Mouse (Mus musculus) MEL (cell line): ENCODE results near the gene Slc39a11. TPM values are rescaled to one million over a fixed set of nuclear protein-coding genes. Genes with fewer than 3 reads are reported as not detected.

Experiments used
- DNase-seq: peaks from one replicate; pipeline ENCODE4 v3.0.0; 2011; ENCODE audit warnings: low read depth, low spot score
- H3K27ac ChIP-seq: 2 replicates; pipeline ENCODE4 v1.5.1; 2012; ENCODE audit warnings: low read depth, mild to moderate bottlenecking, control low read depth, low read length, moderate library complexity; ENCODE audit not compliant: control insufficient read depth
- H3K27me3 ChIP-seq, 2 experiments: fragments of 150-350 bp in 1 of 2; sonication (generic) in 1 of 2; 2 replicates each; pipeline ENCODE4 v1.6.1; 2012; ENCODE audit warnings: low read length in 2 of 2, mild to moderate bottlenecking in 2 of 2, improper control_type of control experiment in 1 of 2, moderate library complexity in 1 of 2; ENCODE audit not compliant: insufficient read depth in 2 of 2, control insufficient read depth in 1 of 2
- H3K36me3 ChIP-seq, 2 experiments: 2 replicates each; pipeline ENCODE4 v1.6.1; 2012 to 2014; ENCODE audit warnings: low read length in 2 of 2, improper control_type of control experiment in 1 of 2, inconsistent platforms in 1 of 2, mild to moderate bottlenecking in 1 of 2; ENCODE audit not compliant: insufficient read depth in 2 of 2, control insufficient read depth in 1 of 2
- H3K4me1 ChIP-seq, 2 experiments: fragments of 150-350 bp in 1 of 2; sonication (generic) in 1 of 2; 2 replicates each; pipeline ENCODE4 v1.6.1; 2012; ENCODE audit warnings: low read length in 2 of 2, improper control_type of control experiment in 1 of 2, mild to moderate bottlenecking in 1 of 2; ENCODE audit not compliant: insufficient read depth in 2 of 2, control insufficient read depth in 1 of 2
- H3K4me3 ChIP-seq, 2 experiments: fragments of 150-350 bp in 1 of 2; sonication (generic) in 1 of 2; 2 replicates each; pipeline ENCODE4 v1.5.1; 2012; ENCODE audit warnings: low read depth in 2 of 2, low read length in 2 of 2, mild to moderate bottlenecking in 2 of 2, moderate library complexity in 2 of 2, control low read depth in 1 of 2, improper control_type of control experiment in 1 of 2; ENCODE audit not compliant: control insufficient read depth in 1 of 2, insufficient read depth in 1 of 2
- H3K79me2 ChIP-seq: 2 replicates; pipeline ENCODE4 v1.6.1; 2012; ENCODE audit warnings: mild to moderate bottlenecking, low read length, moderate library complexity; ENCODE audit not compliant: control insufficient read depth, poor library complexity, insufficient read depth
- H3K9ac ChIP-seq: 2 replicates; pipeline ENCODE4 v1.6.1; 2012; ENCODE audit warnings: low read depth, mild to moderate bottlenecking, control low read depth, low read length, moderate library complexity; ENCODE audit not compliant: control insufficient read depth, poor library complexity, severe bottlenecking
- H3K9me3 ChIP-seq: fragments of 150-350 bp; sonication (generic); replicated peaks from 2 replicates; pipeline ENCODE4 v1.6.1; 2012; ENCODE audit warnings: mild to moderate bottlenecking, low read length, improper control_type of control experiment, moderate library complexity; ENCODE audit not compliant: insufficient read depth
- CHD1 ChIP-seq: IDR thresholded peaks from 2 replicates; pipeline ENCODE4 v1.6.1; 2012; ENCODE audit warnings: low read depth, mild to moderate bottlenecking, inconsistent platforms, low read length, improper control_type of control experiment
- E2F4 ChIP-seq: IDR thresholded peaks from 2 replicates; pipeline ENCODE4 v1.6.1; 2011; ENCODE audit warnings: low read depth, low read length, improper control_type of control experiment, borderline replicate concordance
- ELF1 ChIP-seq: IDR thresholded peaks from 2 replicates; pipeline ENCODE4 v1.6.1; 2014; ENCODE audit warnings: low read depth, mild to moderate bottlenecking, inconsistent platforms, low read length, improper control_type of control experiment, moderate library complexity
- EP300 ChIP-seq, 2 experiments: IDR thresholded peaks; 2 replicates each; pipeline ENCODE4 v1.6.1; 2011; ENCODE audit warnings: improper control_type of control experiment in 2 of 2, low read length in 2 of 2, low read depth in 1 of 2, mild to moderate bottlenecking in 1 of 2
- GATA1 ChIP-seq: IDR thresholded peaks from 2 replicates; pipeline ENCODE4 v1.6.1; 2011; ENCODE audit warnings: low read depth, low read length, improper control_type of control experiment
- MEF2A ChIP-seq: IDR thresholded peaks from 2 replicates; pipeline ENCODE4 v1.6.1; 2014; ENCODE audit warnings: low read depth, mild to moderate bottlenecking, inconsistent platforms, low read length, improper control_type of control experiment; ENCODE audit not compliant: poor library complexity, insufficient replicate concordance, severe bottlenecking; ENCODE audit errors: extremely low read depth
- MYB ChIP-seq: IDR thresholded peaks from 2 replicates; pipeline ENCODE4 v1.6.1; 2011; ENCODE audit warnings: mild to moderate bottlenecking, low read depth, low read length, improper control_type of control experiment
- NRF1 ChIP-seq: IDR thresholded peaks from 2 replicates; pipeline ENCODE4 v1.6.1; 2014; ENCODE audit warnings: low read depth, mild to moderate bottlenecking, inconsistent platforms, low read length, improper control_type of control experiment, moderate library complexity; ENCODE audit not compliant: poor library complexity, insufficient read depth, severe bottlenecking
- POLR2A ChIP-seq, 2 experiments: IDR thresholded peaks; 2 replicates each; pipeline ENCODE4 v1.6.1; 2011 to 2012; ENCODE audit warnings: low read length in 2 of 2, mild to moderate bottlenecking in 2 of 2, control low read depth in 1 of 2, improper control_type of control experiment in 1 of 2, low read depth in 1 of 2, moderate library complexity in 1 of 2; ENCODE audit not compliant: control insufficient read depth in 1 of 2, insufficient read depth in 1 of 2, poor library complexity in 1 of 2
- POLR2AphosphoS2 ChIP-seq: IDR thresholded peaks from 2 replicates; pipeline ENCODE4 v1.6.1; 2011; ENCODE audit warnings: low read length, improper control_type of control experiment
- RCOR1 ChIP-seq: IDR thresholded peaks from 2 replicates; pipeline ENCODE4 v1.6.1; 2012; ENCODE audit warnings: low read depth, mild to moderate bottlenecking, inconsistent platforms, low read length, improper control_type of control experiment
- SIN3A ChIP-seq: IDR thresholded peaks from 2 replicates; pipeline ENCODE4 v1.6.1; 2012; ENCODE audit warnings: low read length, improper control_type of control experiment, inconsistent platforms
- TBP ChIP-seq: IDR thresholded peaks from 2 replicates; pipeline ENCODE4 v1.8.0; 2011; ENCODE audit warnings: low read depth, low read length, improper control_type of control experiment
- TCF12 ChIP-seq: IDR thresholded peaks from 2 replicates; pipeline ENCODE4 v1.6.1; 2014; ENCODE audit warnings: low read depth, mild to moderate bottlenecking, inconsistent platforms, low read length, improper control_type of control experiment, moderate library complexity
- UBTF ChIP-seq: IDR thresholded peaks from 2 replicates; pipeline ENCODE4 v1.6.1; 2012; ENCODE audit warnings: low read depth, mild to moderate bottlenecking, inconsistent platforms, low read length, improper control_type of control experiment, moderate library complexity, borderline replicate concordance; ENCODE audit not compliant: insufficient read depth
- USF1 ChIP-seq: IDR thresholded peaks from 2 replicates; pipeline ENCODE4 v1.6.1; 2014; ENCODE audit warnings: low read depth, mild to moderate bottlenecking, inconsistent platforms, low read length, improper control_type of control experiment, moderate library complexity
- ZC3H11A ChIP-seq: IDR thresholded peaks from 2 replicates; pipeline ENCODE4 v1.6.1; 2012; ENCODE audit warnings: low read depth, mild to moderate bottlenecking, inconsistent platforms, low read length, improper control_type of control experiment
- ZKSCAN1 ChIP-seq: IDR thresholded peaks from 2 replicates; pipeline ENCODE4 v1.6.1; 2012; ENCODE audit warnings: low read depth, mild to moderate bottlenecking, inconsistent platforms, low read length, improper control_type of control experiment, moderate library complexity
- ZMIZ1 ChIP-seq: IDR thresholded peaks from 2 replicates; pipeline ENCODE4 v1.6.1; 2012; ENCODE audit warnings: low read depth, mild to moderate bottlenecking, inconsistent platforms, low read length, improper control_type of control experiment, moderate library complexity
- ZNF384 ChIP-seq: IDR thresholded peaks from 2 replicates; pipeline ENCODE4 v1.6.1; 2012; ENCODE audit warnings: low read depth, mild to moderate bottlenecking, inconsistent platforms, low read length, improper control_type of control experiment
- polyA plus RNA-seq, 2 experiments: library from polyadenylated mRNA; stranded (reverse) in 1 of 2; unstranded in 1 of 2; fragments of >175 nt in 1 of 2; fragments of >200 nt in 1 of 2; gene quantifications; 2 replicates each; pipeline versions ENCODE4 v1.2.1 to v1.2.4; 2012; ENCODE audit warnings: low replicate concordance in 2 of 2, low read depth in 1 of 2; ENCODE audit not compliant: insufficient read length in 2 of 2, insufficient read depth in 1 of 2, missing spikeins in 1 of 2
- total RNA-seq: library from RNA; depleted of rRNA; stranded (reverse); fragments of 300-350 nt; gene quantifications from 2 replicates; pipeline ENCODE4 v1.2.3, GENCODE M21; 2012

Gene Slc39a11
- total and polyA plus RNA-seq, 3 experiments: 34.2 to 45.6 TPM; not detected in 1

GRCm38 (mm10) chr11:113362617-113363016 is 287.3 kb downstream of the Slc39a11 start:
- H3K79me2 ChIP-seq: no peaks in the 10 kb centered on the region
- H3K9ac ChIP-seq: no peak overlapping the region
- no peak overlapping the region for H3K4me3 ChIP-seq
- no peak overlapping the region for H3K27ac ChIP-seq
- H3K9me3 ChIP-seq: no peaks in the 10 kb centered on the region
- DNase-seq: no peak
- no peaks in the 10 kb centered on the region; a peak in 2 of 4 replicates for H3K4me1 ChIP-seq
- no peaks in the 10 kb centered on the region for H3K27me3 ChIP-seq
- no peaks in the 10 kb centered on the region; a peak in 1 of 4 replicates for H3K36me3 ChIP-seq
- TF ChIP-seq ELF1 (no peak), NRF1 (no peak), RCOR1 (no peak), E2F4 (no peak), MYB (no peak), GATA1 (no peak), UBTF (no peak), TCF12 (no peak), ZC3H11A (no peak), CHD1 (no peak), MEF2A (no peak), POLR2A (IDR thresholded peaks at IDR 0.05; ENCODE audit: control insufficient read depth in 1 of 2, insufficient read depth in 1 of 2, low read depth in 1 of 2, low read length in 2 of 2, poor library complexity in 1 of 2) (no peak), SIN3A (no peak), ZKSCAN1 (no peak), POLR2AphosphoS2 (no peak), ZNF384 (no peak), TBP (no peak), USF1 (no peak), ZMIZ1 (no peak), EP300 (IDR thresholded peaks at IDR 0.05; ENCODE audit: low read depth in 1 of 2, low read length in 2 of 2) (no peak)

- peak; percentile 16 for DNase-seq
- TF ChIP-seq GATA1: no peak
- peak; percentile 30; the same call in 1 of the 2 replicates for TF ChIP-seq USF1
- Histone ChIP-seq H3K4me3 (no peak overlapping the region), H3K9me3 (no peaks in the 10 kb centered on the region), H3K27ac (no peak overlapping the region), H3K27me3 (no peaks in the 10 kb centered on the region), H3K4me1 (no peaks in the 10 kb centered on the region; a peak in 2 of 4 replicates), H3K36me3 (no peaks in the 10 kb centered on the region; a peak in 1 of 4 replicates), H3K9ac (no peak overlapping the region), H3K79me2 (no peaks in the 10 kb centered on the region)
Measured at GRCm38 (mm10) chr11:113360049-113360835, 289.6 kb downstream of the Slc39a11 start.
